Mouse (Mus musculus): ENCODE measurements around the gene Map2k1. TPM values are rescaled to one million over a fixed set of nuclear protein-coding genes. Genes with fewer than 3 reads are reported as not detected.
"Not testable (repeated sequence)": the region's sequence is repeated elsewhere in the genome, so short reads cannot be mapped to it uniquely, and the experiment has no call there.

Map2k1 gene
- polyA plus RNA-seq, 1 experiment = 175 TPM

- no peak overlapping the region for H3K27ac ChIP-seq (ENCODE audit: insufficient read depth, low read length)
- TF ChIP-seq CTCF (IDR thresholded peaks at IDR 0.05; ENCODE audit: extremely low read depth, insufficient read depth, low read length) (no peak), POLR2A (IDR thresholded peaks at IDR 0.05; ENCODE audit: extremely low read depth, insufficient read depth, low read length) (no peak)
Observed at GRCm38 (mm10) chr9:64219305-64219704, 34.1 kb downstream of the Map2k1 start.

GRCm38 (mm10) chr9:64217887-64218286 lies 35.5 kb downstream of the Map2k1 start:
- H3K4me1 ChIP-seq (ENCODE audit: control insufficient read depth, insufficient read depth, low read length) = peaks cover 6% of the 10 kb centered on the region
- TF ChIP-seq POLR2A (IDR thresholded peaks at IDR 0.05; ENCODE audit: extremely low read depth, insufficient read depth, low read length) = no peak
- no peak for TF ChIP-seq CTCF (IDR thresholded peaks at IDR 0.05; ENCODE audit: extremely low read depth, insufficient read depth, low read length)
- H3K27ac ChIP-seq (ENCODE audit: insufficient read depth, low read length) = no peak overlapping the region
- H3K4me3 ChIP-seq (ENCODE audit: insufficient read depth, low read length) = no peak overlapping the region

More at GRCm38 (mm10) chr9:64219305-64219704, 34.1 kb downstream of the Map2k1 start:
- no peak overlapping the region for H3K4me3 ChIP-seq (ENCODE audit: insufficient read depth, low read length)
- H3K4me1 ChIP-seq (ENCODE audit: control insufficient read depth, insufficient read depth, low read length) = peaks cover 6% of the 10 kb centered on the region

GRCm38 (mm10) chr9:64216641-64217040 lies 36.8 kb downstream of the Map2k1 start:
- no peak overlapping the region for H3K27ac ChIP-seq (ENCODE audit: insufficient read depth, low read length)
- TF ChIP-seq CTCF (IDR thresholded peaks at IDR 0.05; ENCODE audit: extremely low read depth, insufficient read depth, low read length) (no peak), POLR2A (IDR thresholded peaks at IDR 0.05; ENCODE audit: extremely low read depth, insufficient read depth, low read length) (no peak)
- peaks cover 6% of the 10 kb centered on the region for H3K4me1 ChIP-seq (ENCODE audit: control insufficient read depth, insufficient read depth, low read length)
- no peak overlapping the region for H3K4me3 ChIP-seq (ENCODE audit: insufficient read depth, low read length)

GRCm38 (mm10) chr9:64216090-64216489 lies 37.3 kb downstream of the Map2k1 start:
- H3K27ac ChIP-seq (ENCODE audit: insufficient read depth, low read length) = no peak overlapping the region
- H3K4me3 ChIP-seq (ENCODE audit: insufficient read depth, low read length) = no peak overlapping the region
- TF ChIP-seq CTCF (IDR thresholded peaks at IDR 0.05; ENCODE audit: extremely low read depth, insufficient read depth, low read length) (no peak), POLR2A (IDR thresholded peaks at IDR 0.05; ENCODE audit: extremely low read depth, insufficient read depth, low read length) (no peak)
- H3K4me1 ChIP-seq (ENCODE audit: control insufficient read depth, insufficient read depth, low read length) = peaks cover 6% of the 10 kb centered on the region

- TF ChIP-seq CTCF (IDR thresholded peaks at IDR 0.05; ENCODE audit: extremely low read depth, insufficient read depth, low read length) = no peak
- no peak for TF ChIP-seq POLR2A (IDR thresholded peaks at IDR 0.05; ENCODE audit: extremely low read depth, insufficient read depth, low read length)
- Histone ChIP-seq H3K27ac (ENCODE audit: insufficient read depth, low read length) (no peak overlapping the region), H3K4me3 (ENCODE audit: insufficient read depth, low read length) (no peak overlapping the region), H3K4me1 (ENCODE audit: control insufficient read depth, insufficient read depth, low read length) (peaks cover 4% of the 10 kb centered on the region; the same call in 1 of the 2 replicates)
Observed at GRCm38 (mm10) chr9:64214452-64214851, 39.0 kb downstream of the Map2k1 start.

GRCm38 (mm10) chr9:64207509-64208084 lies 45.8 kb downstream of the Map2k1 start:
- Histone ChIP-seq H3K27ac (ENCODE audit: insufficient read depth, low read length) (peak overlapping the region; percentile 76), H3K4me3 (ENCODE audit: insufficient read depth, low read length) (no peak overlapping the region), H3K4me1 (ENCODE audit: control insufficient read depth, insufficient read depth, low read length) (peaks cover 1% of the 10 kb centered on the region; the same call in 1 of the 2 replicates)
- 0 out of 2 replicates have a peak, but pooled peaks have one; percentile 15 for TF ChIP-seq POLR2A (IDR thresholded peaks at IDR 0.05; ENCODE audit: extremely low read depth, insufficient read depth, low read length)
- TF ChIP-seq CTCF (IDR thresholded peaks at IDR 0.05; ENCODE audit: extremely low read depth, insufficient read depth, low read length) = no peak

- TF ChIP-seq CTCF (IDR thresholded peaks at IDR 0.05; ENCODE audit: extremely low read depth, insufficient read depth, low read length) = no peak
- TF ChIP-seq POLR2A (IDR thresholded peaks at IDR 0.05; ENCODE audit: extremely low read depth, insufficient read depth, low read length) = no peak
- H3K27ac ChIP-seq (ENCODE audit: insufficient read depth, low read length) = no peak overlapping the region
- no peak overlapping the region for H3K4me3 ChIP-seq (ENCODE audit: insufficient read depth, low read length)
- no peaks in the 10 kb centered on the region; the same call in 1 of the 2 replicates for H3K4me1 ChIP-seq (ENCODE audit: control insufficient read depth, insufficient read depth, low read length)
Observed at GRCm38 (mm10) chr9:64202866-64203265, 50.6 kb downstream of the Map2k1 start.

GRCm38 (mm10) chr9:64202331-64202730 lies 51.1 kb downstream of the Map2k1 start:
- no peak for TF ChIP-seq POLR2A (IDR thresholded peaks at IDR 0.05; ENCODE audit: extremely low read depth, insufficient read depth, low read length)
- H3K4me1 ChIP-seq (ENCODE audit: control insufficient read depth, insufficient read depth, low read length) = no peaks in the 10 kb centered on the region; the same call in 1 of the 2 replicates
- H3K27ac ChIP-seq (ENCODE audit: insufficient read depth, low read length) = no peak overlapping the region
- H3K4me3 ChIP-seq (ENCODE audit: insufficient read depth, low read length) = no peak overlapping the region

GRCm38 (mm10) chr9:64199897-64200296 lies 53.5 kb downstream of the Map2k1 start:
- Histone ChIP-seq H3K27ac (ENCODE audit: insufficient read depth, low read length) (no peak overlapping the region), H3K4me3 (ENCODE audit: insufficient read depth, low read length) (no peak overlapping the region), H3K4me1 (ENCODE audit: control insufficient read depth, insufficient read depth, low read length) (peaks cover 9% of the 10 kb centered on the region)
- no peak for TF ChIP-seq CTCF (IDR thresholded peaks at IDR 0.05; ENCODE audit: extremely low read depth, insufficient read depth, low read length)
- no peak for TF ChIP-seq POLR2A (IDR thresholded peaks at IDR 0.05; ENCODE audit: extremely low read depth, insufficient read depth, low read length)

GRCm38 (mm10) chr9:64198763-64199418 lies 54.5 kb downstream of the Map2k1 start:
- not testable (repeated sequence) for H3K4me1 ChIP-seq (ENCODE audit: control insufficient read depth, insufficient read depth, low read length); H3K27ac ChIP-seq (ENCODE audit: insufficient read depth, low read length); H3K4me3 ChIP-seq (ENCODE audit: insufficient read depth, low read length)

Data from cortical plate, adult 2 months (tissue).